Mouse (Mus musculus): ENCODE data around the gene Ppox. TPM values are rescaled to one million over a fixed set of nuclear protein-coding genes. Genes with fewer than 3 reads are reported as not detected.
A peak's percentile ranks its signal among the peaks of the same experiment; 100 is the strongest.

Gene Ppox
- polyA plus RNA-seq, 1 experiment from 2014 or later, result 46.8 TPM

GRCm38 (mm10) chr1:171275144-171275734, 5.7 kb downstream of the Ppox start:
- H3K4me3 ChIP-seq (replicated peaks; ENCODE audit: low read depth, low read length), result no peak overlapping the region
- no peak overlapping the region for H3K9ac ChIP-seq (replicated peaks; ENCODE audit: low read length)
- no peaks in the 10 kb centered on the region for H3K27me3 ChIP-seq (ENCODE audit: control insufficient read depth, insufficient read depth, low read length)
- peaks cover 70% of the 10 kb centered on the region for H3K36me3 ChIP-seq (ENCODE audit: control insufficient read depth, insufficient read depth, low read length)
- H3K4me1 ChIP-seq (ENCODE audit: control insufficient read depth, insufficient read depth, low read length), result peaks cover 14% of the 10 kb centered on the region
- no peak for ATAC-seq (ENCODE audit: low FRiP score, low TSS enrichment)
- no peak overlapping the region for H3K27ac ChIP-seq (replicated peaks; ENCODE audit: low read depth, low read length)
- H3K4me2 ChIP-seq (ENCODE audit: low read length), result no peak overlapping the region
- DNase-seq, result no peak
- H3K9me3 ChIP-seq (ENCODE audit: control insufficient read depth, low read length), result no peaks in the 10 kb centered on the region
- WGBS, result 80% methylated on average over 11 of the region's 11 CpGs

- no peaks in the 10 kb centered on the region for H3K27me3 ChIP-seq (ENCODE audit: control insufficient read depth, insufficient read depth, low read length)
Measured at GRCm38 (mm10) chr1:171274171-171274570, 6.8 kb downstream of the Ppox start.

GRCm38 (mm10) chr1:171272086-171272485, 8.9 kb downstream of the Ppox start:
- 90% methylated on average over 3 of the region's 3 CpGs for WGBS
- ATAC-seq (ENCODE audit: low FRiP score, low TSS enrichment) (no peak), DNase-seq (no peak)
- H3K27ac ChIP-seq (replicated peaks; ENCODE audit: low read depth, low read length), result no peak overlapping the region
- no peak overlapping the region; the same call in 1 of the 2 replicates for H3K4me2 ChIP-seq (ENCODE audit: low read length)
- no peak overlapping the region; the same call in 1 of the 2 replicates for H3K9ac ChIP-seq (replicated peaks; ENCODE audit: low read length)
- H3K9me3 ChIP-seq (ENCODE audit: control insufficient read depth, low read length), result no peaks in the 10 kb centered on the region
- no peaks in the 10 kb centered on the region for H3K27me3 ChIP-seq (ENCODE audit: control insufficient read depth, insufficient read depth, low read length)
- peaks cover 14% of the 10 kb centered on the region for H3K4me1 ChIP-seq (ENCODE audit: control insufficient read depth, insufficient read depth, low read length)
- H3K4me3 ChIP-seq (replicated peaks; ENCODE audit: low read depth, low read length), result no peak overlapping the region
- peaks cover 51% of the 10 kb centered on the region for H3K36me3 ChIP-seq (ENCODE audit: control insufficient read depth, insufficient read depth, low read length)

More at GRCm38 (mm10) chr1:171274171-171274570, 6.8 kb downstream of the Ppox start:
- H3K9ac ChIP-seq (replicated peaks; ENCODE audit: low read length), result no peak overlapping the region
- no peak overlapping the region for H3K27ac ChIP-seq (replicated peaks; ENCODE audit: low read depth, low read length)
- ATAC-seq (ENCODE audit: low FRiP score, low TSS enrichment), result no peak
- no peak for DNase-seq
- H3K9me3 ChIP-seq (ENCODE audit: control insufficient read depth, low read length), result no peaks in the 10 kb centered on the region
- H3K36me3 ChIP-seq (ENCODE audit: control insufficient read depth, insufficient read depth, low read length), result peaks cover 70% of the 10 kb centered on the region
- WGBS, result 91% methylated on average over 12 of the region's 12 CpGs
- H3K4me2 ChIP-seq (ENCODE audit: low read length), result no peak overlapping the region
- no peak overlapping the region for H3K4me3 ChIP-seq (replicated peaks; ENCODE audit: low read depth, low read length)
- peaks cover 14% of the 10 kb centered on the region for H3K4me1 ChIP-seq (ENCODE audit: control insufficient read depth, insufficient read depth, low read length)

GRCm38 (mm10) chr1:171271622-171272021, 9.4 kb downstream of the Ppox start:
- H3K4me1 ChIP-seq (ENCODE audit: control insufficient read depth, insufficient read depth, low read length), result peaks cover 14% of the 10 kb centered on the region
- H3K27ac ChIP-seq (replicated peaks; ENCODE audit: low read depth, low read length), result no peak overlapping the region
- H3K9me3 ChIP-seq (ENCODE audit: control insufficient read depth, low read length), result no peaks in the 10 kb centered on the region
- no peak for ATAC-seq (ENCODE audit: low FRiP score, low TSS enrichment)
- peak overlapping the region; percentile 83; the same call in 1 of the 2 replicates for H3K4me2 ChIP-seq (ENCODE audit: low read length)
- whole genome bisulfite sequencing, result 76% methylated on average over 10 of the region's 10 CpGs
- peaks cover 46% of the 10 kb centered on the region for H3K36me3 ChIP-seq (ENCODE audit: control insufficient read depth, insufficient read depth, low read length)
- no peaks in the 10 kb centered on the region for H3K27me3 ChIP-seq (ENCODE audit: control insufficient read depth, insufficient read depth, low read length)
- H3K4me3 ChIP-seq (replicated peaks; ENCODE audit: low read depth, low read length), result no peak overlapping the region
- DNase-seq, result no peak
- peak overlapping the region; percentile 6; the same call in 1 of the 2 replicates for H3K9ac ChIP-seq (replicated peaks; ENCODE audit: low read length)

- WGBS, result 63% methylated on average over 9 of the region's 9 CpGs
- peak overlapping the region; percentile 74; the same call in 1 of the 2 replicates for H3K9ac ChIP-seq (replicated peaks; ENCODE audit: low read length)
- H3K36me3 ChIP-seq (ENCODE audit: control insufficient read depth, insufficient read depth, low read length), result peaks cover 42% of the 10 kb centered on the region
- ATAC-seq (ENCODE audit: low FRiP score, low TSS enrichment), result no peak
- no peak for DNase-seq
- peak overlapping the region; percentile 68 for H3K4me3 ChIP-seq (replicated peaks; ENCODE audit: low read depth, low read length)
- H3K27ac ChIP-seq (replicated peaks; ENCODE audit: low read depth, low read length), result no peak overlapping the region
- H3K4me1 ChIP-seq (ENCODE audit: control insufficient read depth, insufficient read depth, low read length), result peaks cover 14% of the 10 kb centered on the region
- no peaks in the 10 kb centered on the region for H3K27me3 ChIP-seq (ENCODE audit: control insufficient read depth, insufficient read depth, low read length)
- H3K4me2 ChIP-seq (ENCODE audit: low read length), result peak overlapping the region; percentile 83
- no peaks in the 10 kb centered on the region for H3K9me3 ChIP-seq (ENCODE audit: control insufficient read depth, low read length)
Measured at GRCm38 (mm10) chr1:171271196-171271595, 9.8 kb downstream of the Ppox start.

GRCm38 (mm10) chr1:171270573-171270900, 10.4 kb downstream of the Ppox start:
- peak overlapping the region; percentile 53; the same call in 1 of the 2 replicates for H3K27ac ChIP-seq (replicated peaks; ENCODE audit: low read depth, low read length)
- peaks cover 14% of the 10 kb centered on the region for H3K4me1 ChIP-seq (ENCODE audit: control insufficient read depth, insufficient read depth, low read length)
- H3K4me2 ChIP-seq (ENCODE audit: low read length), result peak overlapping the region; percentile 83
- H3K27me3 ChIP-seq (ENCODE audit: control insufficient read depth, insufficient read depth, low read length), result no peaks in the 10 kb centered on the region
- peak overlapping the region; percentile 68 for H3K4me3 ChIP-seq (replicated peaks; ENCODE audit: low read depth, low read length)
- H3K9me3 ChIP-seq (ENCODE audit: control insufficient read depth, low read length), result no peaks in the 10 kb centered on the region
- under 1% methylated on average over 19 of the region's 19 CpGs for WGBS
- peak overlapping the region; percentile 74 for H3K9ac ChIP-seq (replicated peaks; ENCODE audit: low read length)
- peaks cover 35% of the 10 kb centered on the region for H3K36me3 ChIP-seq (ENCODE audit: control insufficient read depth, insufficient read depth, low read length)
- peak; percentile 78 for ATAC-seq (ENCODE audit: low FRiP score, low TSS enrichment)
- DNase-seq, result no peak

- Histone ChIP-seq H3K4me3 (replicated peaks; ENCODE audit: low read depth, low read length) (peak within 1 kb of the TSS; percentile 68), H3K27me3 (ENCODE audit: control insufficient read depth, insufficient read depth, low read length) (no peaks in the 10 kb centered on the region), H3K9me3 (ENCODE audit: control insufficient read depth, low read length) (no peaks in the 10 kb centered on the region), H3K4me1 (ENCODE audit: control insufficient read depth, insufficient read depth, low read length) (peaks cover 14% of the 10 kb centered on the region), H3K27ac (replicated peaks; ENCODE audit: low read depth, low read length) (peak within 1 kb of the TSS; percentile 53), H3K4me2 (ENCODE audit: low read length) (peak within 1 kb of the TSS; percentile 83), H3K9ac (replicated peaks; ENCODE audit: low read length) (peak within 1 kb of the TSS; percentile 74), H3K36me3 (ENCODE audit: control insufficient read depth, insufficient read depth, low read length) (peaks cover 30% of the 10 kb centered on the region)
- ATAC-seq (ENCODE audit: low FRiP score, low TSS enrichment) (peak; percentile 95), DNase-seq (peak; percentile 96)
- 4% methylated on average over 36 of the region's 36 CpGs for WGBS
Measured at GRCm38 (mm10) chr1:171269848-171270572, 11.0 kb downstream of the Ppox start, which contains the start of gene B4galt3. Gene B4galt3 (plus strand): TSS chr1:171270328.

GRCm38 (mm10) chr1:171268341-171268740, 12.6 kb downstream of the Ppox start:
- DNase-seq, result no peak
- Histone ChIP-seq H3K9me3 (ENCODE audit: control insufficient read depth, low read length) (no peaks in the 10 kb centered on the region), H3K27me3 (ENCODE audit: control insufficient read depth, insufficient read depth, low read length) (no peaks in the 10 kb centered on the region), H3K27ac (replicated peaks; ENCODE audit: low read depth, low read length) (no peak overlapping the region), H3K4me3 (replicated peaks; ENCODE audit: low read depth, low read length) (no peak overlapping the region), H3K4me1 (ENCODE audit: control insufficient read depth, insufficient read depth, low read length) (peaks cover 14% of the 10 kb centered on the region), H3K36me3 (ENCODE audit: control insufficient read depth, insufficient read depth, low read length) (peaks cover 14% of the 10 kb centered on the region), H3K4me2 (ENCODE audit: low read length) (no peak overlapping the region), H3K9ac (replicated peaks; ENCODE audit: low read length) (no peak overlapping the region)
- ATAC-seq (ENCODE audit: low FRiP score, low TSS enrichment), result no peak
- WGBS, result 60% methylated on average over 1 of the region's 1 CpGs

All from midbrain, embryonic 14.5 days (tissue).